Mouse (Mus musculus): Measurements from ENCODE around the gene Olfr1375. TPM values are rescaled to one million over a fixed set of nuclear protein-coding genes. Genes with fewer than 3 reads are reported as not detected.
A peak's percentile ranks its signal among the peaks of the same experiment; 100 is the strongest.

Gene Olfr1375
- polyA plus RNA-seq, 1 experiment from 2014 or later: not detected

GRCm38 (mm10) chr11:51051678-51052077 is 3.8 kb downstream of the Olfr1375 start:
- H3K27ac ChIP-seq: no peak overlapping the region
- no peak for ATAC-seq (replicated peaks; ENCODE audit: insufficient number of reproducible peaks, insufficient read depth, low FRiP score, low read depth)
- H3K27me3 ChIP-seq: no peaks in the 10 kb centered on the region
- no peak overlapping the region for H3K4me3 ChIP-seq
- H3K4me1 ChIP-seq (replicated peaks): no peaks in the 10 kb centered on the region
- no peak overlapping the region for H3K9ac ChIP-seq
- no peaks in the 10 kb centered on the region for H3K36me3 ChIP-seq
- H3K4me2 ChIP-seq: no peak overlapping the region
- no peaks in the 10 kb centered on the region for H3K9me3 ChIP-seq (replicated peaks)
- WGBS: 45% methylated on average over 2 of the region's 2 CpGs

GRCm38 (mm10) chr11:51053230-51053629 is 5.3 kb downstream of the Olfr1375 start:
- WGBS: 39% methylated on average over 3 of the region's 3 CpGs
- Histone ChIP-seq H3K27me3 (no peaks in the 10 kb centered on the region; the same call in 1 of the 2 replicates), H3K27ac (no peak overlapping the region), H3K4me2 (no peak overlapping the region), H3K4me1 (replicated peaks) (no peaks in the 10 kb centered on the region), H3K9ac (no peak overlapping the region), H3K36me3 (no peaks in the 10 kb centered on the region), H3K4me3 (no peak overlapping the region), H3K9me3 (replicated peaks) (no peaks in the 10 kb centered on the region)
- no peak for ATAC-seq (replicated peaks; ENCODE audit: insufficient number of reproducible peaks, insufficient read depth, low FRiP score, low read depth)

GRCm38 (mm10) chr11:51059151-51059571 is 11.3 kb downstream of the Olfr1375 start, which contains the start of gene Zfp354a:
Gene Zfp354a (plus strand): TSS chr11:51059257.
- peak within 1 kb of the TSS; percentile 62 for H3K27ac ChIP-seq
- 0% methylated on average over 32 of the region's 32 CpGs for WGBS

GRCm38 (mm10) chr11:51059640-51060039 is 11.7 kb downstream of the Olfr1375 start:
- Histone ChIP-seq H3K27ac (no peak overlapping the region), H3K27me3 (no peaks in the 10 kb centered on the region; the same call in 1 of the 2 replicates), H3K4me2 (peak overlapping the region; percentile 79), H3K36me3 (no peaks in the 10 kb centered on the region), H3K9ac (peak overlapping the region; percentile 79), H3K9me3 (replicated peaks) (no peaks in the 10 kb centered on the region), H3K4me3 (peak overlapping the region; percentile 95), H3K4me1 (replicated peaks) (peaks cover 7% of the 10 kb centered on the region)
- 14% methylated on average over 14 of the region's 14 CpGs for WGBS
- ATAC-seq (replicated peaks; ENCODE audit: insufficient number of reproducible peaks, insufficient read depth, low FRiP score, low read depth): no peak; the same call in 1 of the 2 replicates

More at GRCm38 (mm10) chr11:51059151-51059571, 11.3 kb downstream of the Olfr1375 start, which contains the start of gene Zfp354a:
- H3K4me2 ChIP-seq: peak within 1 kb of the TSS; percentile 79
- no peaks in the 10 kb centered on the region; the same call in 1 of the 2 replicates for H3K27me3 ChIP-seq
- no peaks in the 10 kb centered on the region for H3K9me3 ChIP-seq (replicated peaks)
- peak; percentile 85 for ATAC-seq (replicated peaks; ENCODE audit: insufficient number of reproducible peaks, insufficient read depth, low FRiP score, low read depth)
- peak within 1 kb of the TSS; percentile 95 for H3K4me3 ChIP-seq
- H3K4me1 ChIP-seq (replicated peaks): peaks cover 7% of the 10 kb centered on the region
- H3K36me3 ChIP-seq: no peaks in the 10 kb centered on the region
- peak within 1 kb of the TSS; percentile 79 for H3K9ac ChIP-seq

GRCm38 (mm10) chr11:51060981-51061380 is 13.1 kb downstream of the Olfr1375 start:
- Histone ChIP-seq H3K4me3 (no peak overlapping the region), H3K27ac (no peak overlapping the region), H3K9me3 (replicated peaks) (no peaks in the 10 kb centered on the region), H3K4me1 (replicated peaks) (peaks cover 7% of the 10 kb centered on the region), H3K36me3 (no peaks in the 10 kb centered on the region), H3K27me3 (no peaks in the 10 kb centered on the region; the same call in 1 of the 2 replicates), H3K4me2 (no peak overlapping the region), H3K9ac (no peak overlapping the region)
- WGBS: 96% methylated on average over 6 of the region's 6 CpGs
- ATAC-seq (replicated peaks; ENCODE audit: insufficient number of reproducible peaks, insufficient read depth, low FRiP score, low read depth): no peak

- WGBS: 78% methylated on average over 7 of the region's 7 CpGs
- Histone ChIP-seq H3K4me2 (no peak overlapping the region), H3K27ac (no peak overlapping the region), H3K36me3 (peaks cover 13% of the 10 kb centered on the region), H3K4me1 (replicated peaks) (peaks cover 7% of the 10 kb centered on the region), H3K9ac (no peak overlapping the region), H3K27me3 (no peaks in the 10 kb centered on the region), H3K9me3 (replicated peaks) (no peaks in the 10 kb centered on the region), H3K4me3 (no peak overlapping the region)
- ATAC-seq (replicated peaks; ENCODE audit: insufficient number of reproducible peaks, insufficient read depth, low FRiP score, low read depth): no peak
Observed at GRCm38 (mm10) chr11:51063276-51063675, 15.4 kb downstream of the Olfr1375 start.

- H3K9me3 ChIP-seq (replicated peaks): no peaks in the 10 kb centered on the region
- peaks cover 19% of the 10 kb centered on the region for H3K36me3 ChIP-seq
- no peak overlapping the region for H3K4me3 ChIP-seq
- 93% methylated on average over 8 of the region's 8 CpGs for WGBS
- no peak overlapping the region for H3K27ac ChIP-seq
- no peak for ATAC-seq (replicated peaks; ENCODE audit: insufficient number of reproducible peaks, insufficient read depth, low FRiP score, low read depth)
- H3K4me2 ChIP-seq: no peak overlapping the region
- no peaks in the 10 kb centered on the region for H3K27me3 ChIP-seq
- H3K4me1 ChIP-seq (replicated peaks): peaks cover 7% of the 10 kb centered on the region
- no peak overlapping the region for H3K9ac ChIP-seq
Observed at GRCm38 (mm10) chr11:51063841-51064240, 15.9 kb downstream of the Olfr1375 start.

GRCm38 (mm10) chr11:51084527-51084926 is 36.6 kb downstream of the Olfr1375 start:
- Histone ChIP-seq H3K4me1 (replicated peaks) (no peaks in the 10 kb centered on the region), H3K4me3 (no peak overlapping the region)
- 40% methylated on average over 7 of the region's 7 CpGs for WGBS

GRCm38 (mm10) chr11:51085269-51085668 is 37.4 kb downstream of the Olfr1375 start:
- Histone ChIP-seq H3K4me3 (no peak overlapping the region), H3K4me1 (replicated peaks) (no peaks in the 10 kb centered on the region), H3K27ac (no peak overlapping the region), H3K4me2 (no peak overlapping the region), H3K27me3 (peaks cover 7% of the 10 kb centered on the region; the same call in 1 of the 2 replicates), H3K36me3 (no peaks in the 10 kb centered on the region), H3K9ac (no peak overlapping the region), H3K9me3 (replicated peaks) (no peaks in the 10 kb centered on the region)
- WGBS: 54% methylated on average over 13 of the region's 13 CpGs
- no peak for ATAC-seq (replicated peaks; ENCODE audit: insufficient number of reproducible peaks, insufficient read depth, low FRiP score, low read depth)

More at GRCm38 (mm10) chr11:51084527-51084926, 36.6 kb downstream of the Olfr1375 start:
- no peak overlapping the region for H3K4me2 ChIP-seq
- no peaks in the 10 kb centered on the region for H3K9me3 ChIP-seq (replicated peaks)
- H3K27ac ChIP-seq: no peak overlapping the region
- H3K9ac ChIP-seq: no peak overlapping the region
- no peaks in the 10 kb centered on the region for H3K36me3 ChIP-seq
- no peak for ATAC-seq (replicated peaks; ENCODE audit: insufficient number of reproducible peaks, insufficient read depth, low FRiP score, low read depth)
- peaks cover 7% of the 10 kb centered on the region; the same call in 1 of the 2 replicates for H3K27me3 ChIP-seq

Other genes with a start within 250 kb of the Olfr1375 start
- gene Zfp354c, start 220.4 kb upstream of the Olfr1375 start, polyA plus RNA-seq (2015; fragmentation: Nextera tagmentation; extraction: Ambion mirVana): 11.5 and 14.1 TPM in 2 replicates
- 0.40 and 0.49 TPM in 2 replicates for gene Zfp879, start 206.6 kb upstream of the Olfr1375 start, polyA plus RNA-seq (2015; fragmentation: Nextera tagmentation; extraction: Ambion mirVana)
- 0.03 and 0.21 TPM in 2 replicates for gene Grm6, start 197.4 kb upstream of the Olfr1375 start, polyA plus RNA-seq (2015; fragmentation: Nextera tagmentation; extraction: Ambion mirVana)
- 2.4 and 2.8 TPM in 2 replicates for gene Zfp454, start 160.5 kb upstream of the Olfr1375 start, polyA plus RNA-seq (2015; fragmentation: Nextera tagmentation; extraction: Ambion mirVana)
- 5.6 and 7.7 TPM in 2 replicates for gene Zfp2, start 131.9 kb upstream of the Olfr1375 start, polyA plus RNA-seq (2015; fragmentation: Nextera tagmentation; extraction: Ambion mirVana)
- 0.87 and 1.0 TPM in 2 replicates for gene Zfp354b, start 116.5 kb upstream of the Olfr1375 start, polyA plus RNA-seq (2015; fragmentation: Nextera tagmentation; extraction: Ambion mirVana)
- not detected in 2 replicates for gene 4933414I15Rik, start 104.3 kb upstream of the Olfr1375 start, polyA plus RNA-seq (2015; fragmentation: Nextera tagmentation; extraction: Ambion mirVana)
- not detected in 2 replicates for gene Prop1, start 94.3 kb upstream of the Olfr1375 start, polyA plus RNA-seq (2015; fragmentation: Nextera tagmentation; extraction: Ambion mirVana)
- gene Olfr1378, start 81.6 kb upstream of the Olfr1375 start, polyA plus RNA-seq (2015; fragmentation: Nextera tagmentation; extraction: Ambion mirVana): not detected in 2 replicates
- gene Olfr1377, start 66.1 kb upstream of the Olfr1375 start, polyA plus RNA-seq (2015; fragmentation: Nextera tagmentation; extraction: Ambion mirVana): not detected in 2 replicates
- not detected in 2 replicates for gene Olfr51, start 44.5 kb upstream of the Olfr1375 start, polyA plus RNA-seq (2015; fragmentation: Nextera tagmentation; extraction: Ambion mirVana)
- gene Olfr54, start 33.9 kb upstream of the Olfr1375 start, polyA plus RNA-seq (2015; fragmentation: Nextera tagmentation; extraction: Ambion mirVana): not detected in 2 replicates
- 5.6 and 5.9 TPM in 2 replicates for gene Zfp354a, start 11.1 kb downstream of the Olfr1375 start, polyA plus RNA-seq (2015; fragmentation: Nextera tagmentation; extraction: Ambion mirVana)
- gene Gm12569, start 172.4 kb downstream of the Olfr1375 start, polyA plus RNA-seq (2015; fragmentation: Nextera tagmentation; extraction: Ambion mirVana): not detected in 2 replicates
- gene Clk4, start 213.6 kb downstream of the Olfr1375 start, polyA plus RNA-seq (2015; fragmentation: Nextera tagmentation; extraction: Ambion mirVana): 72.2 and 73.9 TPM in 2 replicates
- 0.19 and 0.24 TPM in 2 replicates for gene BC049762, start 214.9 kb downstream of the Olfr1375 start, polyA plus RNA-seq (2015; fragmentation: Nextera tagmentation; extraction: Ambion mirVana)
- 7.2 and 11.3 TPM in 2 replicates for gene Col23a1, start 241.8 kb downstream of the Olfr1375 start, polyA plus RNA-seq (2015; fragmentation: Nextera tagmentation; extraction: Ambion mirVana)

Data from heart, embryonic 15.5 days (tissue).